Mouse (Mus musculus) spleen, adult 18-20 months (tissue): Measurements from ENCODE around the gene Art2b.
"Not testable (repeated sequence)": the region's sequence is repeated elsewhere in the genome, so short reads cannot be mapped to it uniquely, and the experiment has no call there.

Experiments used
- DNase-seq, 2 experiments: peaks; one replicate each; pipeline ENCODE4 v3.0.0; 2022; ENCODE audit warnings: mixed read lengths in 2 of 2

The Art2b gene

GRCm38 (mm10) chr7:101559393-101559792, 26.0 kb downstream of the Art2b start:
- DNase-seq, result not testable (repeated sequence)

DNA sequence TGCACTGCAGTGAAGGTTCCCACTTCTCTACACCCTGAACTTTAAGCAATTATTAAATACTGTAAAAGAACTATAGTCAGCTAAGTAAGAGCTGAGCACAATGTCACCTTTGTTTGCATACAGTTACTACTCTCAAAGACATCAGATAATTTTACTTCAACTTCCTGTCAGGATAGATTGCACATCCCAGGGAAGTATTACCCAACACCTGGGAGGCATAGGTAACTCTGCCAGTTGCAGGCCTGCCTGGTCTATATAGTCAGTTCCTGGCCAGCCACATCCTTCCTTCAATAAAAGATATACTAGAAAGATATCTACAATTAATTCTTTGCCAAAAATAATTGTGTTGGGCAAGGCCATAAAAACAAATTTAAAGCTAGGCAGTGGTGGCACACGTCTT, 28.0 kb downstream of the Art2b start:
- no peak for DNase-seq

DNA sequence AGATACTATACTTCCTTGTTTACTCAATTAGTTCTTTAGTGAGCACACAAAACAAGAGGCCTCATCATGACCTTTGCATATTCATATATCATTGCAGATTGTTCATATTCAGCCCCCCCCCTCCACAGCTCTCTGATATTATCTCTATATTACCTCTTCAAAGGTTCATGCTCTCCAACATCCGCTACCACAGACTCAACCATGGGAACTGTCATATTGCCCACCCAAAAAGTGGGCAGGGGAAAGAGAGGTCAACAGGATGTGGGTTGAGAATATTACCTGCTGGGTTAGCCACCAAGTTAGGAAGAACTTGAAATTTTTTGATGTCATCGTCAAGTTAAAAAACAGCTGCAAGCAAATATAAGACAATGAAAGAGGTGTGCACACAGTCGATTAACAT, 29.9 kb downstream of the Art2b start:
- DNase-seq, result not testable (repeated sequence)

DNA sequence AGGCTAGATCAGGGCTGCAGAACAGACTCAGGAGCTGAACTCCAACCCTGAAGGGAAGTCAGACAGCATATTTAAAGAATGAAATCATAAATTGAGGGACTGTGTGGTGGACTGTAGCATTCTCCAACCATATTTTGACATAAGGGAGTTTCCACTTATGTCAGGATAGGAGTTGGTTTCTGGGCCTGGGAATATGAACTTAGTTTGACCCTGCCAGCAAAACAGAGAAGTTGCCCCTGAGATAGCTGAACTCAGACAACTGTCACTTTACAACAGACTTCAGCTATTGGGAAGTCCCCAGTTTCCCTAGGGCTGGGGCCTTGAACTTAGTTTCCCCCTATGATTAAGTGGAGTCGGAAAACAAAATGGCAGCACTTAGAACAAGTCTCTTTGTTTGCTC, 33.9 kb downstream of the Art2b start:
- no peak for DNase-seq

GRCm38 (mm10) chr7:101550686-101551485, 34.5 kb downstream of the Art2b start:
- DNase-seq, result no peak

DNA sequence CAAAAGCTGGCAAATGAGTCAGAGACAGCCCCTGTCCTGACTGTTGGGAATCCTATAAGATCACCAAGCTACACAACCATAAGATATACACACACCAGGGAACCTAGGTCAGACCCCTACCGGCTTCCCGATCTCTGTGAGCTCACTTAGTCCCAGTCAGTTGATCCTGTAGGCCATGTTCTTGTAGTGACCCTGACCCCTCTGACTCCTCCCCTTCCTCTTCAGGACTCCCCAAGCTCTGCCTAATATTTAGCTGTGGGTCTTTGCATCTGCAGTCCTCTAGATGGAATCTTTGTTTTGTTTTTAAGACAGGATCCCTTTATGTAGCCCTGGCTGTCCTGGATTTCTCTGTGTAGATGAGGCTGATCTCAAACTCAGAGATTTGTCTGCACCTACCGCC, 36.1 kb downstream of the Art2b start:
- no peak for DNase-seq

DNA sequence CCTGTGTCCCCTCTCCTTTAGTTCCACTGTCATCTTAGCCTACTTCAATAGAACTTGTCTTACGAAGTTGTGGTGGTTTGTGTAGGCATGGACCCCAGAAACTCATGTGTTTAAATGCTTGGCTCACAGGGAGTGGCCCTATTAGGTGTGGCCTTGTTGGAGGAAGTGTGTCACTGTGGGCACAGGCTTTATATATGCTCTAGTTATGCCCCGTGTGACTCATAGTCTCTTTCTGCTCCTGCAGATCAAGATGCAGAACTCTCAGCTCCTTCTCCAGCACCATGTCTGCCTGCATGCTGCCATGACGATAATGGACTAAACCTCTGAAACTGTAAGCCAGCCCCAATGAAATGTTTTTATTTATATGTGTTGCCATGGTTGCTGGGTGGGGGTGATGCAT, 37.7 kb downstream of the Art2b start:
- no peak for DNase-seq

DNA sequence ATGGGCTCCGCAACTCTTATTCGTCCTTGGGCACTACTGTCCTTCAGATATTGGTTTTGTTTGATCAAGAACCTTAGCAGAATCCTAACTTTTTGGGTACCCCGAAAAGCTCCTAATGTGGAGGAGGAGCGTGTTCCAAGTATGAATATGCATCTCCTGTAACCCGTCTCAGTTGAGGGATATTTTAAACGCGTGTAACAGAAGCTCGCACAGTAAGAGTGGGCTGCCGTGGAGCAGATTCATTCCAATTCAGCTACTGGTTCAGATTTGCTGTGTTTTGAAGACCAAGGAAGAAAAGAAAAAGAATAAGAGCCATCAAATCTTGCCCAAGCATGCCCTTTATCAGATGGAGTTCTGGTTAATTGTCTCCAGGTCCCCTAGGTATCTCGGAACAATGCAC, 43.7 kb downstream of the Art2b start:
- no peak for DNase-seq

- peak; percentile 29 to 72 for DNase-seq
Measured at GRCm38 (mm10) chr7:101541132-101541531, 44.3 kb downstream of the Art2b start.

DNA sequence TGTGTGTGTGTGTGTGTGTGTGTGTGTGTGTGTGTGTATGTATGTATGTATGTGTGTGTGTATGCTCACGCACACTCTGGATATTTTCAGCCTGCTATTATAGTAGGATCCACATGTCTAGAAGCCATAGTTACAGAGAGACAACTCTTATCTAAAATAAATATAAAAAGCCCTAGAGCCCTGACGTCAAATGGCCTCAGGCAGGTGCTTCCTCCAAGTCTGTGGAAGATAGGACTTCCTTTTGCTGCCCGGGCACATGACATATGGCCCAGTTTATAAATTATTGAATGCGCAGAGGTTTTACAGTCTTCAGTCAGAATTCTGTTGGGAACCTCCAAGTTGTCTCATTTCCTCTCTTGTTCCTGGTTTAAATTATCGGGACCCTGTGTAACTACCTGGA, 44.7 kb downstream of the Art2b start:
- no peak for DNase-seq

- DNase-seq, result no peak
Measured at GRCm38 (mm10) chr7:101539774-101540173, 45.6 kb downstream of the Art2b start.

DNA sequence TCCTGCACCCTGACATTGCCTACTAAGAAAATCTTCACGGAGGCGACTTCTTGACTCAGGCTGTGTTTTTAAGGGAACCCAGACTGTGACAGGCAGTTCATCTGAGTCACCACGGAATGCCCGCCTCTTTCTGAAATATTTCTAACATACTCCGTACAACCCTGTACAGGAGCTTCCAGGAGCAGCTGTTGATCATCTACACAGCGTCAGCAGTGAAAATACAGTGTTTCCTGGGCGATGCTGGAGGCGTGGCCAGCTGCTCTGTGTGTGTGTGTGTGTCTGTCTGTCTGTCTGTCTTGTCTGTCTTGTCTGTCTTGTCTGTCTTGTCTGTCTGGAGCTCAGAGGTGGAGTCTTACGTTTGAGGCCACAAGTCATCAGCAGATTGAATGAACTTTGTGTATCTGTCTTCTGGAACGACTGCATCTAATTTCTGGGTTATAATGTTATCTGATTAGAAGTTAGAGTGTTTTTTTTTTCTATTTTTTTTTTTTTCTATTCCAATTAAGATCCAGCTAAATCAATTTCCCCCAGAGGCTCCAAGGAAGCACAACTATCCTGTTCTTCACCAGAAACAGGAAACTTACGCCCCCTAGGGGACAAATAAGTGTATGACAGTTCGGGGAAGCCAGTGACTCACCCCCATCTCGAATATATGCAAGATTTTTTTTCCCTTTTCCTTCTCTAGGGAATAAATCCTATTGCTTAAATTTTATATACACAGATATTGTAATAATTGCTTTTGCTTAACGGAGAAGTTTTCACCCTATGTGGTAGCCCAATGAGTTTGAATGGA, 47.1 kb downstream of the Art2b start:
- DNase-seq, result no peak

GRCm38 (mm10) chr7:101537541-101537940, 47.9 kb downstream of the Art2b start:
- peak in 1 of 2 experiments; percentile 12 for DNase-seq

- no peak for DNase-seq
Measured at GRCm38 (mm10) chr7:101535517-101535916, 49.9 kb downstream of the Art2b start.

- DNase-seq, result no peak
Measured at GRCm38 (mm10) chr7:101535102-101535501, 50.3 kb downstream of the Art2b start.

GRCm38 (mm10) chr7:101534428-101534827, 51.0 kb downstream of the Art2b start:
- DNase-seq, result no peak
